Mouse (Mus musculus) spleen, adult 2 months (tissue): ENCODE measurements around the gene B3gntl1.

Experiments
- CTCF ChIP-seq: fragments of 200-500 bp; IDR thresholded peaks from 2 replicates; pipeline ENCODE4 v1.5.1; 2011; ENCODE audit warnings: mild to moderate bottlenecking, inconsistent platforms; ENCODE audit not compliant: insufficient read depth, insufficient read length, insufficient replicate concordance; ENCODE audit errors: extremely low read depth
- POLR2A ChIP-seq: fragments of 200-500 bp; IDR thresholded peaks from 2 replicates; pipeline ENCODE4 v1.6.1; 2011; ENCODE audit warnings: low read depth, low read length, inconsistent platforms

DNA sequence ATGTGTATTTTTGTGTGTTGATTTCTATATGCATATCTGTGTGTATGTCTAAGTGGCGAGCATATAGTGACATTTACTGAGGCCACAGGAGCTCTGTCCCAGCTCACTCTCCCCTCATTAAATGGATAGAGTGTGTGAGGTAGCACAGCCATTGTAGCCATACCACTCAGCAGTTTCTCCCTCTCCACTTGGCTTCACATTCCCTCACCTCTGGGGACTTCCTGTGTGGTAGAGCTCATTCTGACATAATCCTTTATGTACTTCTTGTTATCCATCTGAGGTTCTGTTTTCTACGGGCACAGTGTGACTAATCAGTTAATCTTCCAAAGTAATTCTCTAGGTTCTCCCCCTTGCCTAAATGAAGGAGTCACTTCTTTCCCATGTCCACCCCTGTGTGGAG, 49.5 kb upstream of the B3gntl1 start:
- TF ChIP-seq POLR2A (no peak), CTCF (no peak)
